Mouse (Mus musculus) ES-Bruce4 (cell line): ENCODE measurements around the gene Adipoq. TPM values are rescaled to one million over a fixed set of nuclear protein-coding genes. Genes with fewer than 3 reads are reported as not detected.
A peak's percentile ranks its signal among the peaks of the same experiment; 100 is the strongest.
"Not testable (repeated sequence)": the region's sequence is repeated elsewhere in the genome, so short reads cannot be mapped to it uniquely, and the experiment has no call there.

ENCODE experiments used
- H3K27ac ChIP-seq: 2 replicates; pipeline ENCODE4 v1.5.1; 2012; ENCODE audit warnings: low read length, inconsistent platforms; ENCODE audit not compliant: insufficient read depth
- H3K27me3 ChIP-seq: 2 replicates; pipeline ENCODE4 v1.6.1; 2012; ENCODE audit warnings: mild to moderate bottlenecking, low read length, inconsistent platforms; ENCODE audit not compliant: control insufficient read depth, poor library complexity, insufficient read depth, severe bottlenecking
- H3K36me3 ChIP-seq: 2 replicates; pipeline ENCODE4 v1.6.1; 2012; ENCODE audit warnings: inconsistent platforms, mild to moderate bottlenecking, low read length, moderate library complexity; ENCODE audit not compliant: control insufficient read depth, poor library complexity, insufficient read depth, severe bottlenecking
- H3K4me1 ChIP-seq: one replicate; pipeline ENCODE4 v1.8.1; 2011; ENCODE audit warnings: low read length; ENCODE audit not compliant: control insufficient read depth, insufficient read depth
- H3K4me3 ChIP-seq: 2 replicates; pipeline ENCODE4 v1.5.1; 2011; ENCODE audit warnings: low read depth, mild to moderate bottlenecking, low read length
- H3K9ac ChIP-seq: 2 replicates; pipeline ENCODE4 v1.6.1; 2012; ENCODE audit warnings: low read depth, mild to moderate bottlenecking, inconsistent platforms; ENCODE audit not compliant: poor library complexity, severe bottlenecking
- H3K9me3 ChIP-seq: replicated peaks from 2 replicates; pipeline ENCODE4 v1.6.1; 2012; ENCODE audit warnings: mild to moderate bottlenecking, low read length, inconsistent platforms; ENCODE audit not compliant: control insufficient read depth, poor library complexity, insufficient read depth, severe bottlenecking
- CTCF ChIP-seq: IDR thresholded peaks from one replicate; pipeline ENCODE4 v1.8.1; 2011; ENCODE audit warnings: low read depth, low read length
- EP300 ChIP-seq: IDR thresholded peaks from 2 replicates; pipeline ENCODE4 v1.6.1; 2011; ENCODE audit warnings: low read depth, low read length; ENCODE audit not compliant: insufficient read depth
- POLR2A ChIP-seq: IDR thresholded peaks from one replicate; pipeline ENCODE4 v1.8.1; 2011; ENCODE audit warnings: low read length; ENCODE audit not compliant: insufficient read depth
- polyA plus RNA-seq: library from polyadenylated mRNA; stranded (reverse); fragments of >200 nt; gene quantifications from 2 replicates; pipeline ENCODE4 v1.2.4, GENCODE M21; 2011; ENCODE audit warnings: low read depth; ENCODE audit not compliant: missing spikeins, insufficient read depth, insufficient read length

The Adipoq gene
- polyA plus RNA-seq = not detected in 2 replicates

- Histone ChIP-seq H3K9me3 (no peaks in the 10 kb centered on the region), H3K27me3 (no peaks in the 10 kb centered on the region), H3K4me1 (no peaks in the 10 kb centered on the region), H3K9ac (no peak within 1 kb of the TSS), H3K4me3 (no peak within 1 kb of the TSS), H3K27ac (no peak within 1 kb of the TSS), H3K36me3 (no peaks in the 10 kb centered on the region)
- no peak for TF ChIP-seq EP300
- TF ChIP-seq CTCF = no peak
- no peak for TF ChIP-seq POLR2A
These were observed at the start of gene Adipoq for GRCm38 (mm10) chr16:23146280-23146679. Adipoq (plus strand) TSS chr16:23146536.

GRCm38 (mm10) chr16:23096886-23097285, 49.5 kb upstream of the Adipoq start:
- H3K9ac ChIP-seq, H3K9me3 ChIP-seq, H3K4me3 ChIP-seq, H3K4me1 ChIP-seq, H3K27me3 ChIP-seq, H3K36me3 ChIP-seq: not testable (repeated sequence)
- H3K27ac ChIP-seq = peak overlapping the region; percentile 22

DNA sequence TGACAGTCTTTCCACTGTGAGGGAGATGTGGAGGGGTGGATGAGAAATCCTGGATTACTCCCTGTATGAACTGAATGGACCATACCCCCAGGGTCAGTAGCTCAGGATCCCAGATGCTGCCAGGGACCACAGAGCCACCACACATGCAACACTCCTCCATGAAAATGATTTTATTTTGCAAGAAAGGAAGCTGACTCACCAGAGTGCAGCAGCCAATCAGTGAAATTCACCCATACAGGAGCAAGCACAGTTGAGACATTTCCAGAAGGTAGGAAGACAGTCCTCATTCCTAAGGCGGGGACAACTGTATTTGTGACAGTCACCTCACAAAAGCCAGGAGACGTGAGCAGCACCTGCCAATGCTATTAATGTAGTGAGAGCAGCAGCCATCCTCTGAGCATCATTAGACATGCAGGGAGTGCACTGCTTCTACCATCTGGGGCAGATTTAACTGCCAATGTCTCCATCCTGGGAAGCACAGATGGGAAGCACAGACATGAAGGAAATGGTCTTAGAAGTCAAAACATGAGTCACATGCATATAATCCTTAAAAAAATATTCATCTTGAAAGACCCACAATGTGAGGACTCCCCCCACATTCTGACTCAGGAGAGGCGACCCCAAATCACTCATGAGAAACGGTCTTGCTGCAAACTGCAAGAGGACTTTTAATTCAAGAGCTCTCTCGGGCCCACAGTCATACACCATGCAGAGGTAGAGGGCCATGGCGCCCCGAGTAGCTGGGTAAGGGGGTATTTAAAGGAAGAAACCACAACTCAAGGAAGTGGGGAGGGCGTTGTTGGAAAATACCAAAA, 48.8 kb upstream of the Adipoq start:
- not testable (repeated sequence) for H3K27me3 ChIP-seq, H3K4me1 ChIP-seq, H3K9ac ChIP-seq, H3K36me3 ChIP-seq, H3K4me3 ChIP-seq, H3K9me3 ChIP-seq
- peak overlapping the region; percentile 98 for H3K27ac ChIP-seq

- not testable (repeated sequence) for H3K9ac ChIP-seq, H3K4me1 ChIP-seq, H3K4me3 ChIP-seq, H3K27me3 ChIP-seq, H3K36me3 ChIP-seq, H3K9me3 ChIP-seq
- H3K27ac ChIP-seq = peak overlapping the region; percentile 98
- TF ChIP-seq EP300 = peak; percentile 11; the same call in 1 of the 2 replicates
These were observed 48.3 kb upstream of the Adipoq start for GRCm38 (mm10) chr16:23098105-23098452.

DNA sequence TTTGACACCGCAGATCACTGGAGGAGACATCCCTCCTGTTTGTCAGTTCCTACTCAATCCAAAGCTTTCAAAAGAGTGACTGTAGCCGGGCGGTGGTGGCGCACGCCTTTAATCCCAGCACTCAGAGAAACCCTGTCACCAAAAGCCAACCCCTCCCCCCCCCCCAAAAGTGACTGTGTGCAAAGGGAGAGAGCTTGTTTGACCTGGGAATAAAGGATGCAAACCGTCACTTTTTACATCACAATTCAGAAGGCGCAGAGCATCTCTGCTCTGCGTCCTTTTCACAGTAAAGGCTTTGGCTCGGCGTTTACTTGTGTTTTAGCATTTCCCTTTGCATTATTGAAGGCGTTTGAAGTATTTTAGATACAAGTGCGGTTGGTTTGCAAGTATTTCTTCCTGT, 46.7 kb upstream of the Adipoq start:
- H3K27ac ChIP-seq = peak overlapping the region; percentile 98
- no peak for TF ChIP-seq POLR2A
- peak; percentile 85 for TF ChIP-seq EP300
- H3K36me3 ChIP-seq = no peaks in the 10 kb centered on the region
- peak overlapping the region; percentile 74 for H3K9ac ChIP-seq
- no peaks in the 10 kb centered on the region for H3K9me3 ChIP-seq
- no peaks in the 10 kb centered on the region for H3K27me3 ChIP-seq
- peaks cover 6% of the 10 kb centered on the region for H3K4me1 ChIP-seq
- peak overlapping the region; percentile 68 for H3K4me3 ChIP-seq

DNA sequence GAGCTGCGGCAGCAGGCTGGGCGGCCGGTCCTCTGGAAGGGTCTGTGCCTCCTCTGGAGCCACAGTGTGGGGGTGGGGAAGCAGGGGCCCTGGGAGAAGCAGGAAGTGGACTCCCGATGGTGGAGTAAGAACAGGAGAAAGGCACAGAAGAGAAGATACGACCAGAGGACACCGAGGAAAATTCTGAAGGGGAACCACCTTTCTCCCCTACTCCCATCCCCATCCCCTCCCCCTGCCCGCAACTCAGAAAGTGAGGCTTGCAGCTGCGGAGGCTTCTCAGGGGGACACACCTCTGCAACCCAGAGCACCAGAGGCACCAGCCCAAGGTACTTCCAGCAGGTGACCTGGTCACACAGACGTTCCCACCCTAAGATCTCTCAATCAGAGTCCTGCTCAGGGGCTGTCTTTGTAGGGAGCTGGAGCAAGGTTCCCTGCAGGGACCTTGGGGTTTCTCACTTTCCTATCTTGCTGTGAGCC, 46.2 kb upstream of the Adipoq start:
- peak overlapping the region; percentile 98 for H3K27ac ChIP-seq
- TF ChIP-seq EP300 (0 out of 2 replicates have a peak, but pooled peaks have one; percentile 58), CTCF (no peak)
- no peaks in the 10 kb centered on the region for H3K27me3 ChIP-seq
- no peaks in the 10 kb centered on the region for H3K36me3 ChIP-seq
- H3K9ac ChIP-seq = peak overlapping the region; percentile 74
- no peaks in the 10 kb centered on the region for H3K9me3 ChIP-seq
- peaks cover 6% of the 10 kb centered on the region for H3K4me1 ChIP-seq
- peak overlapping the region; percentile 68 for H3K4me3 ChIP-seq

GRCm38 (mm10) chr16:23100613-23101012, 45.7 kb upstream of the Adipoq start:
- Histone ChIP-seq H3K9me3 (no peaks in the 10 kb centered on the region), H3K9ac (peak overlapping the region; percentile 74), H3K36me3 (no peaks in the 10 kb centered on the region), H3K4me1 (peaks cover 6% of the 10 kb centered on the region), H3K27me3 (no peaks in the 10 kb centered on the region), H3K4me3 (peak overlapping the region; percentile 68), H3K27ac (peak overlapping the region; percentile 98)
- TF ChIP-seq CTCF = no peak
- TF ChIP-seq POLR2A = no peak
- no peak for TF ChIP-seq EP300
